Mouse (Mus musculus) hindbrain, embryonic 16.5 days (tissue): ENCODE data around the gene Tmem221. TPM values are rescaled to one million over a fixed set of nuclear protein-coding genes. Genes with fewer than 3 reads are reported as not detected.

Source experiments
- ATAC-seq: fragments of 200-750 bp; cut with Nextera tagmentation; 2 replicates; pipeline ENCODE4 v1.8.0; 2017; ENCODE audit warnings: moderate TSS enrichment, moderate library complexity
- H3K27ac ChIP-seq: fragments of 300-500 bp; sonication (generic); 2 replicates; pipeline ENCODE4 v1.5.1; 2014; ENCODE audit warnings: low read depth, mild to moderate bottlenecking, control low read depth, low read length, moderate library complexity
- H3K27me3 ChIP-seq: fragments of 300-500 bp; sonication (generic); replicated peaks from 2 replicates; pipeline ENCODE4 v1.6.1; 2014; ENCODE audit warnings: low read length; ENCODE audit not compliant: control insufficient read depth, insufficient read depth
- H3K36me3 ChIP-seq: fragments of 300-500 bp; sonication (generic); 2 replicates; pipeline ENCODE4 v1.6.1; 2014; ENCODE audit warnings: mild to moderate bottlenecking, low read length, moderate library complexity, mixed read lengths; ENCODE audit not compliant: control insufficient read depth, insufficient read depth
- H3K4me1 ChIP-seq: fragments of 300-500 bp; sonication (generic); 2 replicates; pipeline ENCODE4 v1.6.1; 2014; ENCODE audit warnings: low read depth, low read length; ENCODE audit not compliant: control insufficient read depth, insufficient read depth
- H3K4me2 ChIP-seq: fragments of 300-500 bp; sonication (generic); 2 replicates; pipeline ENCODE4 v1.6.1; 2014; ENCODE audit warnings: mild to moderate bottlenecking, low read length, control low read depth, moderate library complexity
- H3K4me3 ChIP-seq: fragments of 300-500 bp; sonication (generic); 2 replicates; pipeline ENCODE4 v1.5.1; 2014; ENCODE audit warnings: mild to moderate bottlenecking, low read length, control low read depth, moderate library complexity
- H3K9ac ChIP-seq: fragments of 300-500 bp; sonication (generic); 2 replicates; pipeline ENCODE4 v1.6.1; 2014; ENCODE audit warnings: low read depth, mild to moderate bottlenecking, control low read depth, low read length, moderate library complexity
- H3K9me3 ChIP-seq: fragments of 300-500 bp; sonication (generic); 2 replicates; pipeline ENCODE4 v1.6.1; 2014; ENCODE audit warnings: mild to moderate bottlenecking, low read length, moderate library complexity; ENCODE audit not compliant: control insufficient read depth
- WGBS: fragments of 180-500 bp; shearing (Covaris S2); extraction: QIAGEN DNeasy Blood & Tissue Kit; methylation state at CpG from one replicate; pipeline ENCODE4 v1.1.7; 2014; 5-methylcytosine and 5-hydroxymethylcytosine counted together
- polyA plus RNA-seq: library from polyadenylated mRNA; unstranded; fragments of >200 nt; fragmentation: Nextera tagmentation; extraction: Ambion mirVana; gene quantifications from 2 replicates; pipeline ENCODE4 v1.2.1, GENCODE M21; 2015

Gene Tmem221
- polyA plus RNA-seq, 1 experiment from 2014 or later: 0.09 TPM

- peaks cover 21% of the 10 kb centered on the region for H3K4me1 ChIP-seq
- no peak overlapping the region; the same call in 1 of the 2 replicates for H3K4me2 ChIP-seq
- H3K27me3 ChIP-seq: peaks cover 7% of the 10 kb centered on the region
- H3K36me3 ChIP-seq: peaks cover 3% of the 10 kb centered on the region; the same call in 1 of the 2 replicates
- WGBS: 61% methylated on average over 6 of the region's 6 CpGs
- no peaks in the 10 kb centered on the region for H3K9me3 ChIP-seq
- H3K27ac ChIP-seq: no peak overlapping the region
- ATAC-seq: no peak
- H3K4me3 ChIP-seq: no peak overlapping the region
- no peak overlapping the region for H3K9ac ChIP-seq
Observed at GRCm38 (mm10) chr8:71596384-71596783, 37.7 kb upstream of the Tmem221 start.

GRCm38 (mm10) chr8:71595862-71596261 lies 37.2 kb upstream of the Tmem221 start:
- Histone ChIP-seq H3K4me1 (peaks cover 27% of the 10 kb centered on the region), H3K4me2 (peak overlapping the region; percentile 36), H3K9ac (peak overlapping the region; percentile 36; the same call in 1 of the 2 replicates), H3K36me3 (peaks cover 3% of the 10 kb centered on the region; the same call in 1 of the 2 replicates), H3K27ac (no peak overlapping the region), H3K4me3 (no peak overlapping the region), H3K27me3 (peaks cover 6% of the 10 kb centered on the region; the same call in 1 of the 2 replicates), H3K9me3 (no peaks in the 10 kb centered on the region)
- ATAC-seq: peak; percentile 2; the same call in 1 of the 2 replicates
- WGBS: 6% methylated on average over 27 of the region's 27 CpGs

- no peaks in the 10 kb centered on the region for H3K9me3 ChIP-seq
- no peak for ATAC-seq
- peaks cover 32% of the 10 kb centered on the region for H3K4me1 ChIP-seq
- no peaks in the 10 kb centered on the region for H3K27me3 ChIP-seq
- no peak overlapping the region for H3K9ac ChIP-seq
- H3K4me2 ChIP-seq: no peak overlapping the region
- H3K27ac ChIP-seq: no peak overlapping the region
- H3K36me3 ChIP-seq: peaks cover 3% of the 10 kb centered on the region; the same call in 1 of the 2 replicates
- 93% methylated on average over 4 of the region's 4 CpGs for WGBS
- H3K4me3 ChIP-seq: no peak overlapping the region
Observed at GRCm38 (mm10) chr8:71594324-71594722, 35.7 kb upstream of the Tmem221 start.

GRCm38 (mm10) chr8:71593556-71594323 lies 35.1 kb upstream of the Tmem221 start:
- Histone ChIP-seq H3K9me3 (no peaks in the 10 kb centered on the region), H3K4me1 (peaks cover 32% of the 10 kb centered on the region), H3K27ac (no peak overlapping the region), H3K27me3 (no peaks in the 10 kb centered on the region), H3K9ac (peak overlapping the region; percentile 11; the same call in 1 of the 2 replicates), H3K4me3 (no peak overlapping the region), H3K4me2 (no peak overlapping the region), H3K36me3 (peaks cover 3% of the 10 kb centered on the region; the same call in 1 of the 2 replicates)
- ATAC-seq: no peak
- WGBS: 97% methylated on average over 8 of the region's 8 CpGs

GRCm38 (mm10) chr8:71592374-71593170 lies 33.9 kb upstream of the Tmem221 start:
- Histone ChIP-seq H3K4me3 (peak overlapping the region; percentile 87), H3K4me1 (peaks cover 32% of the 10 kb centered on the region), H3K36me3 (peaks cover 3% of the 10 kb centered on the region; the same call in 1 of the 2 replicates), H3K27me3 (no peaks in the 10 kb centered on the region), H3K9me3 (no peaks in the 10 kb centered on the region), H3K27ac (peak overlapping the region; percentile 99), H3K4me2 (peak overlapping the region; percentile 95), H3K9ac (peak overlapping the region; percentile 97)
- WGBS: 6% methylated on average over 38 of the region's 60 CpGs
- ATAC-seq: peak; percentile 76

DNA sequence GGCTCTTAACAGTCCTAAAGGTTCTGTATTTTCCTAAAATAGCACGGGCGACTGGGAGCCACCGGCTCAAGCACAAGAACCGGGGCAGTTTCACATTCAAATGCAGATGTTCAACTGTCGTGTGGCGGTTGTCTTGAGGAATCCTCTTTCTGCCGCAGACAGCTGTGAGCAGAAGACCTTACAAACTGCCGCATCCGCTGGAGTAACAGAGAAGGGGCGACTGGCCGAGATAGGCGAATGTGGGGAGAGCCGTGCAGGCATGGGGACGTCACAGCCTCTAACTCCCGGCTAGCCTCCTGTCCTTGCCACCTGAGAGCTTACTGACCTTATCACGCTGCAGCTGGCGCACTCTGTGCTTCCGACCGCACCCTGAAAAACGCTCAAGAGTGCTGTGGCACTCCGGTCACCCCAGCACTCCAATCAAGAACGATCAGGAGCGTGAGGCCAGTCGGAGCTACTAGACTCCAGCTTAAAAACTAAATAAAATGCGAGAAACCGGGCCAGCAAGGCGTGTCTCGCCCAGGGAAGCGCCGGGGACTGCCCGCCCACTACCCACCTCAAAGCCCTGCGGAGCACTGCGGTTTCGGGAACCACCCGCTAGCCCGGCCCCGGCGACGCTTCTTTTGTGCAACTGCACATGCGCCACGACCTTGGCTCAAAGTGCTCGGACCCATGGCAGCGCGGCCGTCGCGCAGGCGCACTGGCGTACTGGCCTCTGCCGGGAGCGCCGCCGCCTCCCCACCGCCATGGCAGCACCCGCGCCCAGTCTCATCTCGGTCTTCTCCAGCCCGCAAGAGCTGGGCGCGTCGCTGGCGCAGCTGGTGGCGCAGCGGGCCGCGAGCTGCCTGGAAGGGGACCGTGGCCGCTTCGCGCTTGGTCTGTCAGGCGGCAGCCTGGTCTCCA lies 33.1 kb upstream of the Tmem221 start, which contains the start of gene Pgls:
Gene Pgls (plus strand): TSS at position 706 of the 903 bp plus-strand sequence.
- under 1% methylated on average over 68 of the region's 71 CpGs for WGBS
- Histone ChIP-seq H3K9ac (peak within 1 kb of the TSS; percentile 97), H3K9me3 (no peaks in the 10 kb centered on the region), H3K27me3 (no peaks in the 10 kb centered on the region), H3K4me1 (peaks cover 32% of the 10 kb centered on the region), H3K27ac (peak within 1 kb of the TSS; percentile 99), H3K36me3 (peaks cover 8% of the 10 kb centered on the region), H3K4me2 (peak within 1 kb of the TSS; percentile 95), H3K4me3 (peak within 1 kb of the TSS; percentile 87)
- ATAC-seq: peak; percentile 91

DNA sequence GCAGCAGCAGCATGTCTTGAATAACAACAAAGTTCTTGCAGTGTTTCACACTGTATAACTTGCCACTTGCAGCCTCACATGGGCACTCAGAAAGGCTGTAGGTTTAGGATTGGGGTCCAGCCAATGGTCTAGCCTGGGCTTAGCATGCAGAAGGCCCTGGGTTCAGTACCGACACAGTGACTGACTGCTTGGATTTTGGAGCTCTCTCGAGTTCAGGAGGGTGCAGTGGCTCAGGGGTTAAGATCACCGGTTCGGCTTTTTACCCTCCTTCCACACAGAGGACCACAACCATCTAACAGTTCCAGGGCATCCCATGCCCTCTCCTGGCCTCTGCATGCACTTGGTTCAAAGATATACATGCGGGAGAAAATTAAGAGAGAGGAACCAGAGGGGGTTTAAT lies 32.3 kb upstream of the Tmem221 start:
- Histone ChIP-seq H3K36me3 (peaks cover 11% of the 10 kb centered on the region), H3K27me3 (no peaks in the 10 kb centered on the region), H3K4me3 (peak overlapping the region; percentile 87), H3K4me2 (peak overlapping the region; percentile 95), H3K27ac (peak overlapping the region; percentile 99), H3K9me3 (no peaks in the 10 kb centered on the region), H3K4me1 (peaks cover 30% of the 10 kb centered on the region), H3K9ac (peak overlapping the region; percentile 97)
- no peak for ATAC-seq
- 25% methylated on average over 5 of the region's 5 CpGs for WGBS

GRCm38 (mm10) chr8:71588762-71589161 lies 30.1 kb upstream of the Tmem221 start:
- Histone ChIP-seq H3K27me3 (no peaks in the 10 kb centered on the region), H3K36me3 (peaks cover 24% of the 10 kb centered on the region), H3K4me1 (peaks cover 22% of the 10 kb centered on the region), H3K4me3 (no peak overlapping the region), H3K9me3 (no peaks in the 10 kb centered on the region), H3K27ac (no peak overlapping the region), H3K4me2 (no peak overlapping the region), H3K9ac (no peak overlapping the region)
- no peak for ATAC-seq
- 54% methylated on average over 3 of the region's 3 CpGs for WGBS
